Mouse (Mus musculus): ENCODE measurements around the gene Syn3.

- TF ChIP-seq CTCF (IDR thresholded peaks at IDR 0.05; ENCODE audit: borderline replicate concordance, extremely low read depth, insufficient read depth, insufficient read length) (no peak), POLR2A (IDR thresholded peaks at IDR 0.05; ENCODE audit: borderline replicate concordance, extremely low read depth, insufficient read depth, insufficient read length, poor library complexity, severe bottlenecking) (no peak)
Observed at GRCm38 (mm10) chr10:86392399-86392798, 106.3 kb downstream of the Syn3 start.
